Mouse (Mus musculus) hindbrain, embryonic 13.5 days (tissue): ENCODE results near the gene Cyp1a1. TPM values are rescaled to one million over a fixed set of nuclear protein-coding genes. Genes with fewer than 3 reads are reported as not detected.

Source experiments
- ATAC-seq: fragments of 200-750 bp; cut with Nextera tagmentation; 2 replicates; pipeline ENCODE4 v1.8.0; 2017; ENCODE audit warnings: moderate TSS enrichment; ENCODE audit not compliant: low FRiP score
- H3K27ac ChIP-seq: fragments of 300-500 bp; sonication (generic); 2 replicates; pipeline ENCODE4 v1.5.1; 2015; ENCODE audit warnings: inconsistent platforms, mild to moderate bottlenecking, moderate library complexity
- H3K27me3 ChIP-seq: fragments of 300-500 bp; sonication (generic); 2 replicates; pipeline ENCODE4 v1.6.1; 2015; ENCODE audit warnings: mild to moderate bottlenecking, inconsistent platforms
- H3K36me3 ChIP-seq: fragments of 300-500 bp; sonication (generic); 2 replicates; pipeline ENCODE4 v1.6.1; 2015; ENCODE audit warnings: mild to moderate bottlenecking, inconsistent platforms
- H3K4me1 ChIP-seq: fragments of 300-500 bp; sonication (generic); replicated peaks from 2 replicates; pipeline ENCODE4 v1.6.1; 2015; ENCODE audit warnings: inconsistent platforms
- H3K4me2 ChIP-seq: fragments of 300-500 bp; sonication (generic); 2 replicates; pipeline ENCODE4 v1.6.1; 2015; ENCODE audit warnings: inconsistent platforms, mild to moderate bottlenecking, moderate library complexity
- H3K4me3 ChIP-seq: fragments of 300-500 bp; sonication (generic); 2 replicates; pipeline ENCODE4 v1.5.1; 2015; ENCODE audit warnings: mild to moderate bottlenecking, inconsistent platforms
- H3K9ac ChIP-seq: fragments of 300-500 bp; sonication (generic); 2 replicates; pipeline ENCODE4 v1.6.1; 2015; ENCODE audit warnings: mild to moderate bottlenecking, inconsistent platforms
- H3K9me3 ChIP-seq: fragments of 300-500 bp; sonication (generic); 2 replicates; pipeline ENCODE4 v1.6.1; 2016; ENCODE audit warnings: inconsistent platforms
- WGBS: fragments of 180-500 bp; shearing (Covaris S2); methylation state at CpG from one replicate; pipeline ENCODE4 v1.1.7; 2015; 5-methylcytosine and 5-hydroxymethylcytosine counted together
- polyA plus RNA-seq: library from polyadenylated mRNA; unstranded; fragments of >200 nt; fragmentation: Nextera tagmentation; extraction: Ambion mirVana; gene quantifications from 2 replicates; pipeline ENCODE4 v1.2.1, GENCODE M21; 2015

Cyp1a1 gene
- polyA plus RNA-seq, 1 experiment from 2014 or later, result 0.12 TPM

DNA sequence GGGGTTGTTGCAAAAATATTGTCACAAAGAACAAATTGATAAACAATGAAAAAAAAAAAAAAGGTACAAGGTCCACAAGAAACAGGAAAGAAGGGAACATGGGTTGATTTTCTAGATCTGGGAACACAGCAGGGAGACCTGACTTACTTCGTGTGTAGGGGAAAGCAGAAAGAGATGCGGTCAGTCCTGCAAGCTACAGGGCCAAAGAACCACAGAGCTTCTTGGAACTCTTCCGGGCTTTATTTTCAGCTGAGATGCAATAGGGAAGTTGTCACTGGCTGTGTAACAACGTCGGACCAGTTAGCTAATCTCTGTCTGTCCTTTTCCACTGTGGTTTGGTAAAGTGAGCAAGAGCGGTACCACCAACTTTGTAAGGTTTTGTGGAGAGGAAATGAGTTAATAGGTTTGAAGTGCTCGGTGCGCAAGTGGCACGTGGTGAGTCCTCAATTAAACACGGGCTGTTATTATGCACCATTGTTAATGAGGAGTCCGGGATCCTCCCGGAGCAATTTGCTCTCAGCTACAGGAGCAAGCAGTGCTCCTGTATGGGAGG lies 41.1 kb upstream of the Cyp1a1 start:
- no peak overlapping the region for H3K9ac ChIP-seq
- peaks cover 46% of the 10 kb centered on the region for H3K4me1 ChIP-seq
- H3K9me3 ChIP-seq, result no peaks in the 10 kb centered on the region
- H3K36me3 ChIP-seq, result peaks cover 9% of the 10 kb centered on the region
- no peak overlapping the region for H3K27ac ChIP-seq
- no peak for ATAC-seq
- no peak overlapping the region for H3K4me3 ChIP-seq
- no peak overlapping the region for H3K4me2 ChIP-seq
- 74% methylated on average over 12 of the region's 12 CpGs for WGBS
- no peaks in the 10 kb centered on the region for H3K27me3 ChIP-seq

GRCm38 (mm10) chr9:57647286-57648108 lies 40.2 kb upstream of the Cyp1a1 start:
- no peak overlapping the region for H3K9ac ChIP-seq
- H3K9me3 ChIP-seq, result no peaks in the 10 kb centered on the region
- no peak overlapping the region for H3K4me3 ChIP-seq
- H3K4me2 ChIP-seq, result no peak overlapping the region
- ATAC-seq, result no peak
- H3K27me3 ChIP-seq, result no peaks in the 10 kb centered on the region
- H3K27ac ChIP-seq, result no peak overlapping the region
- H3K36me3 ChIP-seq, result no peaks in the 10 kb centered on the region; the same call in 1 of the 2 replicates
- peaks cover 37% of the 10 kb centered on the region for H3K4me1 ChIP-seq
- WGBS, result 86% methylated on average over 4 of the region's 4 CpGs

DNA sequence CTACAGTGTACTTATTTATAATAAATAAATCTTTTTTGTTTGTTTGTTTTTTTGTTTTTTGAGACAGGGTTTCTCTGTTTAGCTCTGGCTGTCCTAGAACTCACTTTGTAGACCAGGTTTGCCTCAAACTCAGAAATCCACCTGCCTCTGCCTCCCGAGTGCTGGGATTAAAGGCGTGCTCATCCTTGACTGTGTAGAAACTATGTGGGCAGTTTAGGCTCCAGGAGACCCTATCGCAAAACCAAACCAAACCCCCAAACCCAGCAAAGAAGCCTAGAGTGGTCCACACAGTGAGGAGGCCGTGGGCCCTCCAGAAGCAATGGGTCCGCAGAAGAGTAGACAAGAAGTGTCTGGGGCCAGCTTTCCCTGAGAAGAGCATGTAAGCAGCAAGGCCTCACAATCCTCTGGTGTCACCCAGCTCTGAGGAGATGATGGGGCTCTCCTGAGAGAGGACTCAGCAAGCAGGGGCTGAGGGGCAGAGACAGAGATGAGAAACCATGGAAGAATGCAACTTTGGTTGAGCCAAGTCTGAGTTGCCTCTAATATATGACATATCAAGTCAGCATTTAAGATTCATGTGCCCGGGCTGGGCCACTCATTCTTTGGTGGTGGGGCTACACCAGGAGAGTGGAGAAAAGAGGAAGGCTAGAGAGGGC lies 37.5 kb upstream of the Cyp1a1 start:
- Histone ChIP-seq H3K36me3 (no peaks in the 10 kb centered on the region), H3K9me3 (no peaks in the 10 kb centered on the region), H3K27ac (no peak overlapping the region), H3K4me2 (no peak overlapping the region), H3K4me1 (peaks cover 27% of the 10 kb centered on the region), H3K9ac (no peak overlapping the region), H3K27me3 (peaks cover 17% of the 10 kb centered on the region; the same call in 1 of the 2 replicates), H3K4me3 (no peak overlapping the region)
- 97% methylated on average over 6 of the region's 6 CpGs for WGBS
- ATAC-seq, result no peak

DNA sequence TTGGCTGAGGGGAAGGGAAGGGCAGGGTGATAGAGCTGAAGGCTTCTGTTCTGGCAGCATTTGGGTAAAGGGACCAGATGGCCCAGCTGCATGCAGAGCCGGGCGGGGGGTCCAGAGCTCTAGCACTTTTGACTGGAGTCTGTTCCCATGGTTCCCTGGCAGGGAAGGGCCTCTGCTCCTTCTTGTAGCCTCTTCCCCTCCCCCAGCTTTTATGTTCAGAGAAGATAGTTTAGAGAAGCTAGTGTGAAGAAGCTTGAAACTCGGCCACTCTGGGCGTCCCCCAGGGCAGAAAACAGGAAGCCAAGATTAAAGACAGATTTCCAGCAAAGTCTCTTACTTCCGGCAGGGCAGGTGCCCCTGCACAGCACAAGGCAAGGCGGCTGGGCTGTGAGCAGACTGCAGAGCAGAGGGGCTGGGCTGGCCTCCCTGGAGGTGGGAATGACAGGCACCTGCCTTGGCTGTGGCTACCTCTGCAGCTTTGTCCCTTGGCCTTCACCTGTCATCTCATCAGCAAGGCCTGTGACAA lies 36.9 kb upstream of the Cyp1a1 start:
- 35% methylated on average over 6 of the region's 6 CpGs for WGBS
- peak overlapping the region; percentile 55; the same call in 1 of the 2 replicates for H3K9ac ChIP-seq
- peaks cover 17% of the 10 kb centered on the region; the same call in 1 of the 2 replicates for H3K27me3 ChIP-seq
- H3K4me1 ChIP-seq, result peaks cover 25% of the 10 kb centered on the region
- H3K36me3 ChIP-seq, result no peaks in the 10 kb centered on the region
- no peak overlapping the region for H3K4me2 ChIP-seq
- 0 out of 2 replicates have a peak overlapping the region, but pooled peaks have one; percentile 13 for H3K27ac ChIP-seq
- H3K9me3 ChIP-seq, result no peaks in the 10 kb centered on the region
- no peak overlapping the region for H3K4me3 ChIP-seq
- no peak for ATAC-seq

- H3K9ac ChIP-seq, result no peak overlapping the region
- no peak overlapping the region for H3K4me2 ChIP-seq
- H3K36me3 ChIP-seq, result no peaks in the 10 kb centered on the region
- H3K4me3 ChIP-seq, result no peak overlapping the region
- no peak overlapping the region for H3K27ac ChIP-seq
- peaks cover 26% of the 10 kb centered on the region for H3K4me1 ChIP-seq
- 65% methylated on average over 9 of the region's 9 CpGs for WGBS
- peaks cover 17% of the 10 kb centered on the region; the same call in 1 of the 2 replicates for H3K27me3 ChIP-seq
- H3K9me3 ChIP-seq, result no peaks in the 10 kb centered on the region
- no peak for ATAC-seq
Observed at GRCm38 (mm10) chr9:57652351-57652750, 35.4 kb upstream of the Cyp1a1 start.

GRCm38 (mm10) chr9:57652855-57653254 lies 34.9 kb upstream of the Cyp1a1 start:
- H3K4me2 ChIP-seq, result no peak overlapping the region
- no peak overlapping the region for H3K27ac ChIP-seq
- WGBS, result 10% methylated on average over 3 of the region's 3 CpGs
- no peaks in the 10 kb centered on the region for H3K36me3 ChIP-seq
- peaks cover 26% of the 10 kb centered on the region for H3K4me1 ChIP-seq
- no peak for ATAC-seq
- H3K9me3 ChIP-seq, result no peaks in the 10 kb centered on the region
- no peak overlapping the region for H3K4me3 ChIP-seq
- H3K27me3 ChIP-seq, result peaks cover 17% of the 10 kb centered on the region; the same call in 1 of the 2 replicates
- 0 out of 2 replicates have a peak overlapping the region, but pooled peaks have one; percentile 10 for H3K9ac ChIP-seq

GRCm38 (mm10) chr9:57653283-57653682 lies 34.4 kb upstream of the Cyp1a1 start, which contains the start of gene Csk:
Gene Csk, minus strand, starts transcription at chr9:57653631.
- WGBS, result 51% methylated on average over 5 of the region's 5 CpGs
- Histone ChIP-seq H3K27ac (no peak within 1 kb of the TSS), H3K4me1 (peaks cover 26% of the 10 kb centered on the region), H3K9ac (peak within 1 kb of the TSS; percentile 29; the same call in 1 of the 2 replicates), H3K36me3 (no peaks in the 10 kb centered on the region), H3K9me3 (no peaks in the 10 kb centered on the region), H3K4me2 (no peak within 1 kb of the TSS), H3K27me3 (peaks cover 17% of the 10 kb centered on the region; the same call in 1 of the 2 replicates), H3K4me3 (no peak within 1 kb of the TSS)
- ATAC-seq, result no peak

GRCm38 (mm10) chr9:57654966-57655365 lies 32.8 kb upstream of the Cyp1a1 start:
- Histone ChIP-seq H3K9ac (no peak overlapping the region), H3K27ac (no peak overlapping the region), H3K36me3 (no peaks in the 10 kb centered on the region), H3K4me3 (no peak overlapping the region), H3K27me3 (peaks cover 17% of the 10 kb centered on the region; the same call in 1 of the 2 replicates), H3K9me3 (no peaks in the 10 kb centered on the region), H3K4me2 (no peak overlapping the region), H3K4me1 (peaks cover 26% of the 10 kb centered on the region)
- ATAC-seq, result no peak
- 95% methylated on average over 1 of the region's 1 CpGs for WGBS

DNA sequence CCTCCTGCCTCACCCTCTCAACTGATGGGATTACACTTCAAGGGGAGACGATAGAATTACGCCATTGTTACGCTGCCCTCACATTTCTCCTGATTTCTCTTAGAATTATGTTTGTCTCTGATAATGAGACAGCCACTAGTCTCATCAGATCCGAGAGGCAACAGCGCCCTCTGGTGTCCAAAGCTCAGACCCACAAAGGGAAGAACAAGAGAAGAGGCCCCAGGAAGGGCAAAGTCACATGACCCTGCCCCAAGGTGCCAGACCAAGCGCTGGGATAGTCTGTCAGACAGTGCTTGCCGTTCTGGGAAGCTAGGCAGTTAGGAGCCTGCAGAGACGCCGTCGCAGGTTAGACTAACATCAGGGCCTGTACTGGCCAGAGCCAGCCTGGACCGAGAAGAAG lies 32.0 kb upstream of the Cyp1a1 start:
- H3K9ac ChIP-seq, result peak overlapping the region; percentile 58; the same call in 1 of the 2 replicates
- H3K4me2 ChIP-seq, result peak overlapping the region; percentile 41
- no peak overlapping the region for H3K4me3 ChIP-seq
- no peak overlapping the region for H3K27ac ChIP-seq
- no peaks in the 10 kb centered on the region for H3K36me3 ChIP-seq
- peaks cover 21% of the 10 kb centered on the region for H3K4me1 ChIP-seq
- H3K27me3 ChIP-seq, result peaks cover 17% of the 10 kb centered on the region; the same call in 1 of the 2 replicates
- no peaks in the 10 kb centered on the region for H3K9me3 ChIP-seq
- ATAC-seq, result peak; percentile 79
- WGBS, result 2% methylated on average over 11 of the region's 11 CpGs

DNA sequence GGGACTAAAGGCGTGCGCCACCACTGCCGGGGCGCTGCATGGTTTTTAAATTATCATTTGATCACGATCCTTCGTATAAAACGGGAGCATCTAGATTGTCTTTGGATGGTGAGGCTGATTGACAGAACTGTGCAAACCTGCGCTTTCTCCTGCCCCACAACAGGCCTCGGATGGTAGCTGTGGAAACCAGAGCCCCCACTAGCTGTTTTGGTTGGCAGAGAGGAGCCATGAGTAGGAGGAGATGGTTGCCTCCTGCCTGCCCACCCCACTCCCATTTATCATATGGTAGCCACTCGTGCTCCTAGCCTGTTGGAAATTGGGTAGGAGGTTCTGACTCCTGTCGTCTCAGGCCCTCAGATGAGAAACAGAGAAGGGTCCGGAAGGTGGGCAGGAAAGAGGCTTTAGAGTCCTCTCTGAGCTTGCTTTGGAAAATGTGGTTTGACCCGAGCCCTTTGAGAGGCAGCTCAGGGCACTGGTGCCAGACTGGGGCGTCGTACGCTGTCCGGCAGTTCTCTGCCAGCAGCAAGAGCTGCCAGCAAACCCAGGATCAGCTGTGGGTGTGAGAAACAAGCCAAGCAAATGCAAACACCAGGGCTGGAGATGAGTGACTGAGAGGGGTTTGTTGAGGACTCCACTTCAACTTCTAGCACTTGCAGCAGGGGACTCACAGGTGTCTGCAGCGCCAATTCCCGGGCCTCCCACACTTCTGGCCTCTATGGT lies 30.9 kb upstream of the Cyp1a1 start:
- ATAC-seq, result no peak
- Histone ChIP-seq H3K4me1 (peaks cover 15% of the 10 kb centered on the region), H3K27ac (no peak overlapping the region), H3K27me3 (peaks cover 17% of the 10 kb centered on the region; the same call in 1 of the 2 replicates), H3K4me2 (no peak overlapping the region), H3K9me3 (no peaks in the 10 kb centered on the region), H3K36me3 (no peaks in the 10 kb centered on the region), H3K4me3 (no peak overlapping the region), H3K9ac (no peak overlapping the region)
- WGBS, result 87% methylated on average over 19 of the region's 19 CpGs

GRCm38 (mm10) chr9:57657843-57658242 lies 29.9 kb upstream of the Cyp1a1 start:
- peaks cover 13% of the 10 kb centered on the region for H3K4me1 ChIP-seq
- no peak overlapping the region for H3K27ac ChIP-seq
- no peaks in the 10 kb centered on the region for H3K36me3 ChIP-seq
- H3K4me2 ChIP-seq, result no peak overlapping the region
- peaks cover 17% of the 10 kb centered on the region; the same call in 1 of the 2 replicates for H3K27me3 ChIP-seq
- no peak overlapping the region for H3K4me3 ChIP-seq
- no peak for ATAC-seq
- WGBS, result 63% methylated on average over 4 of the region's 4 CpGs
- no peaks in the 10 kb centered on the region for H3K9me3 ChIP-seq
- H3K9ac ChIP-seq, result no peak overlapping the region
